Mouse (Mus musculus) heart, embryonic 14.5 days (tissue): ENCODE data around the gene Cp. TPM values are rescaled to one million over a fixed set of nuclear protein-coding genes. Genes with fewer than 3 reads are reported as not detected.

ENCODE experiments used
- ATAC-seq: fragments of 200-750 bp; cut with Nextera tagmentation; 2 replicates; pipeline ENCODE4 v1.8.0; 2017; ENCODE audit warnings: low read depth, moderate TSS enrichment; ENCODE audit not compliant: insufficient number of reproducible peaks, insufficient read depth, low FRiP score
- H3K27ac ChIP-seq, 2 experiments: fragments of 200-500 bp in 1 of 2; fragments of 300-500 bp in 1 of 2; sonication (generic) in 1 of 2; replicated peaks in 1 of 2; 2 replicates each; pipeline ENCODE4 v1.5.1; 2012 to 2014; ENCODE audit warnings: low read depth in 2 of 2, low read length in 2 of 2, control low read depth in 1 of 2, mild to moderate bottlenecking in 1 of 2, mixed read lengths in 1 of 2; ENCODE audit not compliant: control insufficient read depth in 1 of 2, insufficient read depth in 1 of 2
- H3K27me3 ChIP-seq: fragments of 300-500 bp; sonication (generic); 2 replicates; pipeline ENCODE4 v1.6.1; 2014; ENCODE audit warnings: mild to moderate bottlenecking, low read length, control low read depth; ENCODE audit not compliant: control insufficient read depth, insufficient read depth
- H3K36me3 ChIP-seq: fragments of 300-500 bp; sonication (generic); 2 replicates; pipeline ENCODE4 v1.6.1; 2014; ENCODE audit warnings: mild to moderate bottlenecking, control low read depth, low read length, mixed read lengths; ENCODE audit not compliant: control insufficient read depth, insufficient read depth
- H3K4me1 ChIP-seq, 2 experiments: fragments of 200-500 bp in 1 of 2; fragments of 300-500 bp in 1 of 2; sonication (generic) in 1 of 2; 2 replicates each; pipeline ENCODE4 v1.6.1; 2012 to 2014; ENCODE audit warnings: low read length in 2 of 2, control low read depth in 1 of 2, mixed read lengths in 1 of 2; ENCODE audit not compliant: control insufficient read depth in 2 of 2, insufficient read depth in 2 of 2
- H3K4me2 ChIP-seq: fragments of 300-500 bp; sonication (generic); 2 replicates; pipeline ENCODE4 v1.6.1; 2014; ENCODE audit warnings: mild to moderate bottlenecking, low read length
- H3K4me3 ChIP-seq, 2 experiments: fragments of 200-500 bp in 1 of 2; fragments of 300-500 bp in 1 of 2; sonication (generic) in 1 of 2; 2 replicates each; pipeline ENCODE4 v1.5.1; 2012 to 2014; ENCODE audit warnings: low read length in 2 of 2, mild to moderate bottlenecking in 2 of 2, control low read depth in 1 of 2, low read depth in 1 of 2, moderate library complexity in 1 of 2; ENCODE audit not compliant: control insufficient read depth in 1 of 2, insufficient read depth in 1 of 2
- H3K9ac ChIP-seq: fragments of 300-500 bp; sonication (generic); 2 replicates; pipeline ENCODE4 v1.6.1; 2014; ENCODE audit warnings: mild to moderate bottlenecking, low read length
- H3K9me3 ChIP-seq: fragments of 300-500 bp; sonication (generic); 2 replicates; pipeline ENCODE4 v1.6.1; 2016; ENCODE audit warnings: low read length, control low read depth; ENCODE audit not compliant: control insufficient read depth
- WGBS: fragments of 180-500 bp; shearing (Covaris S2); extraction: QIAGEN DNeasy Blood & Tissue Kit; methylation state at CpG from one replicate; pipeline ENCODE4 v1.1.7; 2014; 5-methylcytosine and 5-hydroxymethylcytosine counted together
- polyA plus RNA-seq: library from polyadenylated mRNA; unstranded; fragments of >200 nt; fragmentation: Nextera tagmentation; extraction: Ambion mirVana; gene quantifications from 2 replicates; pipeline ENCODE4 v1.2.1, GENCODE M21; 2014

The Cp gene
- polyA plus RNA-seq, 1 experiment from 2014 or later, result 1.7 TPM

GRCm38 (mm10) chr3:20026481-20026880 is 69.6 kb downstream of the Cp start:
- Histone ChIP-seq H3K4me3 (no peak overlapping the region), H3K4me1 (no peaks in the 10 kb centered on the region), H3K4me2 (no peak overlapping the region), H3K27me3 (no peaks in the 10 kb centered on the region), H3K9ac (no peak overlapping the region), H3K36me3 (peaks cover 71% of the 10 kb centered on the region), H3K9me3 (no peaks in the 10 kb centered on the region), H3K27ac (no peak overlapping the region)
- no peak for ATAC-seq

GRCm38 (mm10) chr3:20026996-20027689 is 70.3 kb downstream of the Cp start:
- H3K9me3 ChIP-seq, result no peaks in the 10 kb centered on the region
- no peaks in the 10 kb centered on the region for H3K27me3 ChIP-seq
- H3K27ac ChIP-seq, result no peak overlapping the region
- H3K36me3 ChIP-seq, result peaks cover 67% of the 10 kb centered on the region
- no peak overlapping the region for H3K9ac ChIP-seq
- no peaks in the 10 kb centered on the region for H3K4me1 ChIP-seq
- ATAC-seq, result no peak
- no peak overlapping the region for H3K4me2 ChIP-seq
- WGBS, result 93% methylated on average over 8 of the region's 8 CpGs
- H3K4me3 ChIP-seq, result no peak overlapping the region

- H3K4me1 ChIP-seq, result no peaks in the 10 kb centered on the region
- H3K4me3 ChIP-seq, result no peak overlapping the region
- no peak overlapping the region for H3K4me2 ChIP-seq
- no peak overlapping the region for H3K9ac ChIP-seq
- 86% methylated on average over 5 of the region's 5 CpGs for WGBS
- H3K36me3 ChIP-seq, result peaks cover 61% of the 10 kb centered on the region
- H3K27me3 ChIP-seq, result no peaks in the 10 kb centered on the region
- no peaks in the 10 kb centered on the region for H3K9me3 ChIP-seq
- no peak for ATAC-seq
- H3K27ac ChIP-seq, result no peak overlapping the region
Measured at GRCm38 (mm10) chr3:20027788-20028187, 70.9 kb downstream of the Cp start.

GRCm38 (mm10) chr3:20028640-20029039 is 71.8 kb downstream of the Cp start:
- no peak overlapping the region for H3K9ac ChIP-seq
- peaks cover 2 to 3% of the 10 kb centered on the region in 2 experiments; a peak in 2 of 4 replicates for H3K4me1 ChIP-seq
- H3K4me2 ChIP-seq, result no peak overlapping the region
- 87% methylated on average over 3 of the region's 3 CpGs for WGBS
- no peak for ATAC-seq
- no peak overlapping the region for H3K4me3 ChIP-seq
- H3K27me3 ChIP-seq, result no peaks in the 10 kb centered on the region
- no peaks in the 10 kb centered on the region for H3K9me3 ChIP-seq
- peaks cover 57% of the 10 kb centered on the region for H3K36me3 ChIP-seq
- H3K27ac ChIP-seq, result no peak overlapping the region

GRCm38 (mm10) chr3:20030807-20031206 is 74.0 kb downstream of the Cp start:
- WGBS, result 83% methylated on average over 6 of the region's 6 CpGs
- Histone ChIP-seq H3K9me3 (no peaks in the 10 kb centered on the region), H3K27ac (no peak overlapping the region)

GRCm38 (mm10) chr3:20033761-20034718 is 77.2 kb downstream of the Cp start:
- ATAC-seq, result no peak
- Histone ChIP-seq H3K9ac (peak overlapping the region; percentile 77), H3K9me3 (no peaks in the 10 kb centered on the region), H3K27ac (peak overlapping the region; percentile 59 to 64), H3K4me2 (peak overlapping the region; percentile 91), H3K36me3 (peaks cover 11% of the 10 kb centered on the region), H3K4me3 (peak overlapping the region; percentile 90 to 93), H3K27me3 (no peaks in the 10 kb centered on the region), H3K4me1 (peaks cover 6 to 16% of the 10 kb centered on the region in 2 experiments; a peak in 3 of 4 replicates)
- 15% methylated on average over 10 of the region's 10 CpGs for WGBS

More at GRCm38 (mm10) chr3:20030807-20031206, 74.0 kb downstream of the Cp start:
- Histone ChIP-seq H3K27me3 (no peaks in the 10 kb centered on the region), H3K9ac (no peak overlapping the region), H3K4me2 (no peak overlapping the region), H3K36me3 (peaks cover 35% of the 10 kb centered on the region), H3K4me3 (no peak overlapping the region), H3K4me1 (peaks cover 6 to 16% of the 10 kb centered on the region in 2 experiments; a peak in 3 of 4 replicates)
- ATAC-seq, result no peak

- peak; percentile 98 for ATAC-seq
- Histone ChIP-seq H3K27ac (peak within 1 kb of the TSS; percentile 59 to 64), H3K27me3 (no peaks in the 10 kb centered on the region), H3K4me2 (peak within 1 kb of the TSS; percentile 91), H3K36me3 (peaks cover 8% of the 10 kb centered on the region; the same call in 1 of the 2 replicates), H3K9me3 (no peaks in the 10 kb centered on the region), H3K9ac (peak within 1 kb of the TSS; percentile 77), H3K4me1 (peaks cover 6 to 16% of the 10 kb centered on the region in 2 experiments; a peak in 3 of 4 replicates), H3K4me3 (peak within 1 kb of the TSS; percentile 90 to 93)
- under 1% methylated on average over 47 of the region's 47 CpGs for WGBS
Measured at GRCm38 (mm10) chr3:20034719-20035404, 78.0 kb downstream of the Cp start, which contains the start of gene Hps3. Gene Hps3, minus strand, starts transcription at chr3:20035315.
